Mouse (Mus musculus): ENCODE data around the gene Prss46. TPM values are rescaled to one million over a fixed set of nuclear protein-coding genes. Genes with fewer than 3 reads are reported as not detected.

The Prss46 gene
- polyA plus RNA-seq, 1 experiment from 2014 or later: not detected

- DNase-seq (ENCODE audit: low spot score): no peak
Observed at GRCm38 (mm10) chr9:110895994-110896393, 51.7 kb downstream of the Prss46 start.

DNA sequence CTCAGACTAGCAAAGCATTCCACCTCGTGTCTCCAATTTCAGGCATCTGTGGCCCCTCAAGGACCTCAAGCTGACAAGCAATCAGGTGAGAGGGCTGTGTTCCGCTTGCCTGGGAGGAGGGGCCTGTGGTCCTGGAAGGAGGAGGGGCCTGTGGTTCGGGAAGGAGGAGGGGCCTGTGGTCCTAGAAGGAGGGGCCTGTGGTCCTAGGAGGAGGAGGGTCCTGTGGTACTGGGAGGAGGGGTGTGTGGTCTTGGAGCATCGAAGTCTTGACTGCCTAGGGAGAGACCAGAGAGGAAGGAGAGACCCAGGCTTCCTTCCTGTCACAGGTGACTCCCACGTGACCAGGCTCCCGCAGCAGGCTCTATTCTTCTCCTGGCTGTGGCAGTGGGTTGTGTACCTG is 52.3 kb downstream of the Prss46 start:
- DNase-seq (ENCODE audit: low spot score): peak; percentile 88

GRCm38 (mm10) chr9:110899451-110900008 is 55.2 kb downstream of the Prss46 start:
- DNase-seq (ENCODE audit: low spot score): no peak

DNA sequence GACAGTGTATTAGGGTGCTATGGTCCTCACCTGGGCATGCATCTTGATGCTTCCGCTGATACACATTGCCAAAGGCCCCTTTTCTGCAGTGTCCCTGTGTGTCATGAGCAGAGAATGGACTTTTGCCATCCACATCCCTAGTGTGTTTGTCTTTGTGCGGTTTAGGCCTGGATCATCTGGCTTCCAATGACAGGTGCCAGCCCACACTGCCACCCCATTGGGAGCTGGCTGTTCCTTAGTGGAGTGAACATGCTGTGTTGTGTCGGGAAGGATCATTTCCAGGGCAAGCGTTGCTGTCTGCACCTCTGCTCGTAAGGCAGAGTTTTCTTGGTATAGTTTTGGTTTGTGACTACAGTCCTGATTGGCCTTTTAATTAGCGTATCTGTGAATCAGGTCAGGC is 56.9 kb downstream of the Prss46 start:
- no peak for DNase-seq (ENCODE audit: low spot score)

- DNase-seq (ENCODE audit: low spot score): no peak
Observed at GRCm38 (mm10) chr9:110902271-110902670, 58.0 kb downstream of the Prss46 start.

Other genes starting within 250 kb of the Prss46 start
- gene Nradd, start 220.1 kb upstream of the Prss46 start, polyA plus RNA-seq (2015; fragmentation: Nextera tagmentation; extraction: Ambion mirVana): 4.3 and 5.3 TPM in 2 replicates
- 15.7 and 19.1 TPM in 2 replicates for gene Nbeal2, start 190.3 kb upstream of the Prss46 start, polyA plus RNA-seq (2015; fragmentation: Nextera tagmentation; extraction: Ambion mirVana)
- 210 and 226 TPM in 2 replicates for gene Ccdc12, start 188.0 kb upstream of the Prss46 start, polyA plus RNA-seq (2015; fragmentation: Nextera tagmentation; extraction: Ambion mirVana)
- gene Myl3, start 102.6 kb upstream of the Prss46 start, polyA plus RNA-seq (2015; fragmentation: Nextera tagmentation; extraction: Ambion mirVana): 0.94 and 1.4 TPM in 2 replicates
- gene Pth1r, start 97.4 kb upstream of the Prss46 start, polyA plus RNA-seq (2015; fragmentation: Nextera tagmentation; extraction: Ambion mirVana): 2.6 and 2.9 TPM in 2 replicates
- gene Prss42, start 46.3 kb upstream of the Prss46 start, polyA plus RNA-seq (2015; fragmentation: Nextera tagmentation; extraction: Ambion mirVana): not detected in 2 replicates
- 0.14 TPM in 1 of 2 replicates, not detected in the other for gene Prss44, start 30.5 kb upstream of the Prss46 start, polyA plus RNA-seq (2015; fragmentation: Nextera tagmentation; extraction: Ambion mirVana)
- gene Prss43, start 17.8 kb upstream of the Prss46 start, polyA plus RNA-seq (2015; fragmentation: Nextera tagmentation; extraction: Ambion mirVana): not detected in 2 replicates
- gene Prss45, start 9.9 kb upstream of the Prss46 start, polyA plus RNA-seq (2015; fragmentation: Nextera tagmentation; extraction: Ambion mirVana): not detected in 2 replicates
- gene Prss50, start 13.5 kb downstream of the Prss46 start, polyA plus RNA-seq (2015; fragmentation: Nextera tagmentation; extraction: Ambion mirVana): 0.14 and 0.18 TPM in 2 replicates
- 3.7 and 4.9 TPM in 2 replicates for gene Als2cl, start 35.4 kb downstream of the Prss46 start, polyA plus RNA-seq (2015; fragmentation: Nextera tagmentation; extraction: Ambion mirVana)
- 6.2 and 7.1 TPM in 2 replicates for gene Tmie, start 35.6 kb downstream of the Prss46 start, polyA plus RNA-seq (2015; fragmentation: Nextera tagmentation; extraction: Ambion mirVana)
- 0.67 and 0.82 TPM in 2 replicates for gene Fam240a, start 72.4 kb downstream of the Prss46 start, polyA plus RNA-seq (2015; fragmentation: Nextera tagmentation; extraction: Ambion mirVana)
- gene Tdgf1, start 101.7 kb downstream of the Prss46 start, polyA plus RNA-seq (2015; fragmentation: Nextera tagmentation; extraction: Ambion mirVana): 0.52 and 0.69 TPM in 2 replicates
- gene Lrrc2, start 107.0 kb downstream of the Prss46 start, polyA plus RNA-seq (2015; fragmentation: Nextera tagmentation; extraction: Ambion mirVana): 0.08 and 0.38 TPM in 2 replicates
- gene Rtp3, start 146.1 kb downstream of the Prss46 start, polyA plus RNA-seq (2015; fragmentation: Nextera tagmentation; extraction: Ambion mirVana): 0.14 and 0.20 TPM in 2 replicates
- gene Ltf, start 174.8 kb downstream of the Prss46 start, polyA plus RNA-seq (2015; fragmentation: Nextera tagmentation; extraction: Ambion mirVana): 2.4 and 8.0 TPM in 2 replicates
- 1.6 and 2.5 TPM in 2 replicates for gene Ccrl2, start 213.0 kb downstream of the Prss46 start, polyA plus RNA-seq (2015; fragmentation: Nextera tagmentation; extraction: Ambion mirVana)

Measured in thymus, postnatal 0 days (tissue).